Mouse (Mus musculus) ES-E14 (cell line): ENCODE results near the gene Acsl1. TPM values are rescaled to one million over a fixed set of nuclear protein-coding genes. Genes with fewer than 3 reads are reported as not detected.

ENCODE experiments used
- DNase-seq: peaks from one replicate; pipeline ENCODE4 v3.0.0-alpha.2; 2013; ENCODE audit warnings: low read depth, low spot score
- H3K27ac ChIP-seq: 2 replicates; pipeline ENCODE4 v1.5.1; 2012; ENCODE audit warnings: low read depth, mild to moderate bottlenecking, low read length, moderate library complexity, mixed read lengths; ENCODE audit not compliant: poor library complexity, insufficient read depth, severe bottlenecking
- H3K36me3 ChIP-seq: 2 replicates; pipeline ENCODE4 v1.6.1; 2012; ENCODE audit warnings: mild to moderate bottlenecking, low read length, moderate library complexity, mixed read lengths; ENCODE audit not compliant: control insufficient read depth, poor library complexity, insufficient read depth, severe bottlenecking
- H3K4me1 ChIP-seq, 2 experiments: fragments of 150-350 bp in 1 of 2; sonication (generic) in 1 of 2; 2 replicates each; pipeline ENCODE4 v1.6.1; 2012; ENCODE audit warnings: low read length in 2 of 2, mild to moderate bottlenecking in 1 of 2, mixed read lengths in 1 of 2; ENCODE audit not compliant: control insufficient read depth in 2 of 2, insufficient read depth in 2 of 2, poor library complexity in 1 of 2
- H3K4me3 ChIP-seq, 2 experiments: fragments of 150-350 bp in 1 of 2; sonication (generic) in 1 of 2; 2 replicates each; pipeline ENCODE4 v1.5.1; 2012; ENCODE audit warnings: low read length in 2 of 2, low read depth in 1 of 2, mild to moderate bottlenecking in 1 of 2, mixed read lengths in 1 of 2; ENCODE audit not compliant: insufficient read depth in 1 of 2, poor library complexity in 1 of 2, severe bottlenecking in 1 of 2
- H3K9ac ChIP-seq: 2 replicates; pipeline ENCODE4 v1.6.1; 2012; ENCODE audit warnings: low read depth, mild to moderate bottlenecking, low read length, mixed read lengths; ENCODE audit not compliant: poor library complexity, insufficient read depth, severe bottlenecking
- H3K9me3 ChIP-seq: fragments of 150-350 bp; sonication (generic); 2 replicates; pipeline ENCODE4 v1.6.1; 2012; ENCODE audit warnings: low read depth, mild to moderate bottlenecking, low read length; ENCODE audit not compliant: control insufficient read depth, insufficient read depth
- CHD2 ChIP-seq: IDR thresholded peaks from 2 replicates; pipeline ENCODE4 v1.6.1; 2014; ENCODE audit warnings: mild to moderate bottlenecking, low read depth, low read length, inconsistent platforms
- HCFC1 ChIP-seq: IDR thresholded peaks from 2 replicates; pipeline ENCODE4 v1.6.1; 2012; ENCODE audit warnings: low read length, inconsistent platforms, borderline replicate concordance; ENCODE audit not compliant: insufficient read depth
- MAFK ChIP-seq: IDR thresholded peaks from 2 replicates; pipeline ENCODE4 v1.6.1; 2014; ENCODE audit warnings: mild to moderate bottlenecking, low read depth, low read length, inconsistent platforms; ENCODE audit not compliant: insufficient read depth
- ZC3H11A ChIP-seq: IDR thresholded peaks from 2 replicates; pipeline ENCODE4 v1.6.1; 2012; ENCODE audit warnings: low read depth, mild to moderate bottlenecking, inconsistent platforms, low read length, borderline replicate concordance
- ZNF384 ChIP-seq: IDR thresholded peaks from 2 replicates; pipeline ENCODE4 v1.6.1; 2012; ENCODE audit warnings: low read depth, low read length, inconsistent platforms
- in situ Hi-C, 2 experiments: fragments of 600-800 bp; cut with MboI; formaldehyde crosslinking; loops; one replicate each; pipeline ENCODE4 v1.15.1; 2025; ENCODE audit warnings: low sequenced_read_pairs in 2 of 2, inconsistent platforms in 1 of 2; ENCODE audit not compliant: unreplicated experiment in 2 of 2
- total RNA-seq: library from RNA; depleted of rRNA; stranded (reverse); fragments of 300-350 nt; gene quantifications from 2 replicates; pipeline ENCODE4 v1.2.3, GENCODE M21; 2012

The Acsl1 gene
- total RNA-seq, 1 experiment, result 17.4 TPM

DNA sequence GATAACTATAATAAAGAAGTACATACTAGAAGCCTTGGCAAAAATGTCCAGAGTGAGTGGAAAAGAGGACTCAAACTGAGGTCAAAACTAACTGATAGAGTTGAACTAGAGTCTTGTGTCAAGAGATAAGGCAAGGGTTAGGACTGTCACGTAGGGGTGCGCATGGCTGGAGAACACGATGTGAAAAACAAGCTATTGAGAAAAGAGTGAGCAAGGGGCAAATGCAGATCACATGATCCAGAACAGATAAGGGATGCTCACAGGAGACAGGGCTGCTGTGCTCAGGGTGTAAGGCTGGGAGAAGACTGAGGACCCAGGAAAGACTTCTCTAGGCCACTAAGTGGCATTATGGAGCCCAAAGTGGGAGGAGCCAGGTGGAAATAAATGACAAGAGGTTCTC, 38.3 kb upstream of the Acsl1 start:
- H3K27ac ChIP-seq, result no peak overlapping the region
- H3K4me1 ChIP-seq, result no peaks in the 10 kb centered on the region
- in situ Hi-C loops, result no loop called here
- no peak overlapping the region for H3K4me3 ChIP-seq
- no peaks in the 10 kb centered on the region for H3K9me3 ChIP-seq
- no peaks in the 10 kb centered on the region for H3K36me3 ChIP-seq
- H3K9ac ChIP-seq, result no peak overlapping the region
- no peak for DNase-seq
- TF ChIP-seq CHD2 (no peak), MAFK (no peak), HCFC1 (no peak), ZNF384 (no peak), ZC3H11A (no peak)

DNA sequence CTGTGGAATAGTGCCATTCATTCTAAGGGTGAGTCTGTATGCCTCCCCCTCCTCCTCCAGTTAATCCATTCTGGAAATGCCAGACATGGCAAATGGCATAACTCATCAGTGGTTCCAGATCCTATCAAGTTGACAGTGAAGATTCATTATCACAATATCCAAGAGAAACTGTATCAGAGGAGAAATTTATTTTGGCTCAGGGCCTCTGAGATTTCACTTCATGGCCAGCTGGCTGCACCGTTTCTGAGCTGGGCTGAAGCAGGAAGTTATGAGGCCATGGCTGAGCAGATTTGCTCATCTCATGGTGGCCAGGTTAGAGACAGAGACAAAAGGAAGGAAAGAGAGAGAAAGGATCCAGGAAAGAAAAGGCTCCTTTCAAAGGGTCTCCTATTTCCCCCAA, 37.2 kb upstream of the Acsl1 start:
- Histone ChIP-seq H3K27ac (no peak overlapping the region), H3K36me3 (no peaks in the 10 kb centered on the region), H3K4me3 (no peak overlapping the region), H3K9ac (no peak overlapping the region), H3K9me3 (no peaks in the 10 kb centered on the region), H3K4me1 (no peaks in the 10 kb centered on the region)
- in situ Hi-C loops, result no loop called here
- no peak for DNase-seq
- no peak for TF ChIP-seq CHD2
- TF ChIP-seq ZC3H11A, result no peak
- TF ChIP-seq HCFC1, result no peak
- no peak for TF ChIP-seq ZNF384
- no peak for TF ChIP-seq MAFK

DNA sequence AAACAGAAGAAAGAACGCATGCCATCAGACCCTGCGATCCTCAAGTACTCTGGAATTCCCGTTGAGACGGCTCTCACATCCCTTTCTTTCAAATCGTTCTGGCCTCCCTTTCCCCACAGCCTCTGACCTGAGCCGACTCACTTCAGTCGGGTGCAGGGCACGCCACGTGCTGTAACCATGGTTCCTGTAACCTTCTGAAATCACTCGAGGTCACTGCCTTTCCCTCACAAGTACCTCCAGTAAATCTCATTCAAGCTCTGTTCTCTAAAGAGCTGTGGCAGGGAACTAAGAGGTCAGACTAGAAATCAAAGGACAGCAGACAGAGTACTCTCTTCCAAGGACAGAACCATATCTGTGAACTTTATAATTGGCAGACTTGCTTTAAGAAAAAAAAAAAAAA, 32.3 kb upstream of the Acsl1 start:
- H3K4me1 ChIP-seq, result no peaks in the 10 kb centered on the region
- H3K4me3 ChIP-seq, result no peak overlapping the region
- H3K9ac ChIP-seq, result no peak overlapping the region
- in situ Hi-C loops, result no loop called here
- H3K36me3 ChIP-seq, result no peaks in the 10 kb centered on the region
- peak; percentile 11 for DNase-seq
- no peak overlapping the region for H3K27ac ChIP-seq
- no peaks in the 10 kb centered on the region for H3K9me3 ChIP-seq
- no peak for TF ChIP-seq ZNF384

GRCm38 (mm10) chr8:46445964-46446915, 24.6 kb upstream of the Acsl1 start:
- Histone ChIP-seq H3K4me1 (peaks cover 2 to 4% of the 10 kb centered on the region in 2 experiments; a peak in 1 of 4 replicates), H3K27ac (peak overlapping the region; percentile 58; the same call in 1 of the 2 replicates), H3K9me3 (no peaks in the 10 kb centered on the region), H3K4me3 (no peak overlapping the region), H3K9ac (no peak overlapping the region), H3K36me3 (no peaks in the 10 kb centered on the region)
- in situ Hi-C loops, result no loop called here
- DNase-seq, result peak; percentile 80
- TF ChIP-seq ZNF384 (no peak), MAFK (no peak), HCFC1 (no peak), ZC3H11A (no peak), CHD2 (no peak)
